Mouse (Mus musculus) limb, embryonic 10.5 days (tissue): Measurements from ENCODE around the gene Tagln3. TPM values are rescaled to one million over a fixed set of nuclear protein-coding genes. Genes with fewer than 3 reads are reported as not detected.

Experiments used
- DNase-seq: peaks from one replicate; pipeline ENCODE4 v3.0.0-alpha.2; 2017; ENCODE audit warnings: low spot score
- H3K27ac ChIP-seq: fragments of 300-500 bp; sonication (generic); 2 replicates; pipeline ENCODE4 v1.5.1; 2016; ENCODE audit warnings: mild to moderate bottlenecking
- H3K27me3 ChIP-seq: fragments of 300-500 bp; sonication (generic); 2 replicates; pipeline ENCODE4 v1.6.1; 2016; ENCODE audit warnings: low read depth, mild to moderate bottlenecking; ENCODE audit not compliant: poor library complexity, severe bottlenecking
- H3K36me3 ChIP-seq: fragments of 300-500 bp; sonication (generic); 2 replicates; pipeline ENCODE4 v1.6.1; 2016; ENCODE audit warnings: mild to moderate bottlenecking, moderate library complexity
- H3K4me1 ChIP-seq: fragments of 300-500 bp; sonication (generic); 2 replicates; pipeline ENCODE4 v1.6.1; 2016
- H3K4me3 ChIP-seq: fragments of 300-500 bp; sonication (generic); 2 replicates; pipeline ENCODE4 v1.5.1; 2016; ENCODE audit warnings: mild to moderate bottlenecking, moderate library complexity
- H3K9me3 ChIP-seq: fragments of 300-500 bp; sonication (generic); replicated peaks from 2 replicates; pipeline ENCODE4 v1.6.1; 2016; ENCODE audit warnings: mild to moderate bottlenecking
- WGBS: fragments of 180-500 bp; shearing (Covaris S2); methylation state at CpG from one replicate; pipeline ENCODE4 v1.1.7; 2016; 5-methylcytosine and 5-hydroxymethylcytosine counted together
- polyA plus RNA-seq: library from polyadenylated mRNA; unstranded; fragments of >200 nt; fragmentation: Nextera tagmentation; extraction: Ambion mirVana; gene quantifications from 2 replicates; pipeline ENCODE4 v1.2.1, GENCODE M21; 2016

Tagln3 gene
- polyA plus RNA-seq, 1 experiment from 2014 or later, result 28.5 TPM

DNA sequence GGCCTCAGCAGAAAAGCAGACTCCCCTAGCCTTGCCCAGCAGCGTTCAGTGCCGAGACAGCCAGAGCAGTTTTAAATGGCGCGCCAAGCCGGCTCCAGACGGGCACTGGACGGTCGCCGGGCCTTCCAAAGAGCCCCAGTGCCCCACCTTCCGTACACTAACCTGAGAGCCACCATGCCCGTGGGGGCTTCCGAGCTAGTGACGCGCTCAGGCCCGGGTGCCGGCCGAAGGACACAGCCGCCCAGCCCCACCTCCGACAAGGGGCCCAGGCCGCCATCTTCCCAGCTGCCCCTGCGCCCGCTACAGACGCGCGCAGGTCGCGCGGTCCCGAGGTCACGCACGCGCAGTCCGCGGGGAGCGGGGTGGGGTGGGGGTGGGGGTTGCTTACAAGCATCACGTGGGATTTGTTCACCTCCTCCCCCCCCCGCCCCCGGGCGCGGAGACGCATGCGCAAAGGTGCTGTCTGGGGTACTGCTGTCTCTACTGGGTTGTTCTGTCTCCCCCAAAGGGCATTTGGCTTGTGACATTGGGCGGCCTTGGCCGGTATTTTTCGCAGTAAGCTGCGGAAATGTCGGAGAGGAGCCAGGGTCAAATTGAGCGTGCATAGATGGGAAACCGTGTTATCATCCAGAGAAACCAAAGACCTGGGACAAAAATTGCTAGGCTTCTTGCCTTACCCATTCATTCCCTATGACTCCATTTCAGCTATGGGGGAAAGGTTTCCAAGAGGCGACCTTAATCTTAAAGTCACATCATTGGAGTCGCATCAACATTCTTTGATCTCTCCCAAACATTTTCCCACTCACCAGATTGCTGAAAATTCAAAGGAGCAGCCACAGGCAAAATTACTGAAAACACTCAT lies 18.4 kb upstream of the Tagln3 start, which contains the start of gene Abhd10:
TSS of gene Abhd10 (minus strand) at position 341 of the 862 bp plus-strand sequence.
- Histone ChIP-seq H3K36me3 (peaks cover 20% of the 10 kb centered on the region), H3K27ac (peak within 1 kb of the TSS; percentile 96), H3K9me3 (no peaks in the 10 kb centered on the region), H3K4me1 (peaks cover 19% of the 10 kb centered on the region), H3K27me3 (no peaks in the 10 kb centered on the region), H3K4me3 (peak within 1 kb of the TSS; percentile 78)
- peak; percentile 99 for DNase-seq
- WGBS, result under 1% methylated on average over 51 of the region's 51 CpGs

DNA sequence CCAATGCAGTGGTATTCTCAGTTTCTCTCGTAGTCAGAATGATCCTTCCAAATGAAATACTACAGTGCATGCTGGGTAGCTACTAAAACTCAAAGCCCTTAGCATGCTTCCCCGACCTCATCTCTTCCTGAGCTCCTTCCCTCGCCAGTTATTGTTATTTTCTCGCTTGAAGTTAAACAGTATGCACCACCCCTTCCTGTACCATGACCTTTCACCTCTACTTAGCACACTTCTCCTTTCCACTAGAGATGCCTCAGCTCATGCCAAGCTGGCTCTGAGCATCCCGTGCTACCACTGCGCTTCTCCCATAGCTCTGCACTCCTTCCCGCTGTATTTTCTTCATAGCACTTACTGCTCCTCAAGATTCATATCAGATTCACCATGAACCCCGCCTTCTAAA lies 13.5 kb upstream of the Tagln3 start:
- Histone ChIP-seq H3K27me3 (no peaks in the 10 kb centered on the region), H3K27ac (no peak overlapping the region), H3K36me3 (peaks cover 62% of the 10 kb centered on the region), H3K4me3 (no peak overlapping the region), H3K4me1 (peaks cover 11% of the 10 kb centered on the region), H3K9me3 (no peaks in the 10 kb centered on the region)
- DNase-seq, result no peak
- WGBS, result 91% methylated on average over 8 of the region's 8 CpGs

DNA sequence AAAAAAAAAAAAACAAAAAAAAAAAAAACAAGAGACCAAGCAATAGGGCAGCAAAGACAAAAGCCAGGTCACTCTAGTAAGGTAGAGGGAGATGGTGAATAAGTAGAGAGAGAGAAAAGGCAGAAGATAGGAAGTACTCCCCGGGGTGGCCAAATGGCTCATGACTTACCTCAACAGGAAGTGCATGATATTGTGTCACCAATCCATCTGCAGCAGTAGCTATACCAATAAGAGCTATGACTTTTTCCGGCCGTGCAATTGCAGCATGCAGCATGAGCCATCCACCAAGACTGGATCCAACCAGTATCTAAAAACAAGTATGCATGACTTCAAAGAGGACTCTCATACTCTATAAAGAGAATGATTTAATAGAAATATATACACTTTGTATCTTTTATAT lies 12.3 kb upstream of the Tagln3 start:
- Histone ChIP-seq H3K4me1 (peaks cover 10% of the 10 kb centered on the region), H3K27me3 (no peaks in the 10 kb centered on the region), H3K27ac (no peak overlapping the region), H3K4me3 (no peak overlapping the region), H3K36me3 (peaks cover 73% of the 10 kb centered on the region), H3K9me3 (no peaks in the 10 kb centered on the region)
- WGBS, result 95% methylated on average over 3 of the region's 3 CpGs
- no peak for DNase-seq

DNA sequence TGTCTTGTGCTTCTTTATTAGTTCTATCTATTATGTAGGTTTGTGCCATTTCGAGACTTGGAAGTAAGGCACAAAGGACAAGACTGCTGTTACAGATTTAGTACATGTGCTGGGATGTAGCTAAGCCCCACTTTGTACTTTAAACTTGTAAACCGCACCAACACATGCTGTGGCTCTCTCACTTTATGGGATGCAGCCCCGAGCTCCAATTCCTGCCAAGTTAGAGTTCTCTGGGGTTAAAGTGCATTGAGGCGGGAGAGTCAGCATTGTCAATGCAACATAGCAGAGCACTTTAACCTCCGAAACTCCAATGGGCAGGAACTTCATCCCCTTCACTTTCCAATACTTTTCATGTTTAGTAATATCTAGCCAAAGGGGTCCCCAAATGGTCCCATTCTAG lies 4.8 kb upstream of the Tagln3 start:
- Histone ChIP-seq H3K9me3 (no peaks in the 10 kb centered on the region), H3K27me3 (no peaks in the 10 kb centered on the region), H3K4me1 (peaks cover 8% of the 10 kb centered on the region), H3K36me3 (peaks cover 58% of the 10 kb centered on the region), H3K27ac (no peak overlapping the region), H3K4me3 (no peak overlapping the region)
- WGBS, result 90% methylated on average over 5 of the region's 5 CpGs
- no peak for DNase-seq

DNA sequence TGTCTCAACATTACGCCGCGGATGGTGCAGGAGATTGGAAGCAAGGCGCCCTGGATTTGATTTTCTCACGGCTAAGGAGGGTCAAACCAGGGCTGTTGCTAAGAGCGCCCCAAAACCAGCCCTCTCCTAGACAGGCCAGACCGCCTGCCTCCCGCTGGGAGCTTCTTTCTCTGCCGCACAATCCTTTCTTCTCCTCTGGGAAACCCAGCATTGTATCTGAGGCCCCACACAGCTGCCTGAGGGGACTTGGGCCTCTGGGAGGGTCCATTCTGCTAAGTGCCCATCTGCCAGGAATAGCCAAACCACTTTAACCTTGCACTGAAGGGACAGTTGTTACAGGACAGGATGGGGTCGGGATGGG lies 314 bp upstream of the Tagln3 start:
- no peak for DNase-seq
- under 1% methylated on average over 10 of the region's 10 CpGs for WGBS
- peaks cover 28% of the 10 kb centered on the region for H3K36me3 ChIP-seq
- H3K9me3 ChIP-seq, result no peaks in the 10 kb centered on the region
- H3K27me3 ChIP-seq, result no peaks in the 10 kb centered on the region
- peak overlapping the region; percentile 86 for H3K27ac ChIP-seq
- peaks cover 25% of the 10 kb centered on the region for H3K4me1 ChIP-seq
- H3K4me3 ChIP-seq, result peak overlapping the region; percentile 55

DNA sequence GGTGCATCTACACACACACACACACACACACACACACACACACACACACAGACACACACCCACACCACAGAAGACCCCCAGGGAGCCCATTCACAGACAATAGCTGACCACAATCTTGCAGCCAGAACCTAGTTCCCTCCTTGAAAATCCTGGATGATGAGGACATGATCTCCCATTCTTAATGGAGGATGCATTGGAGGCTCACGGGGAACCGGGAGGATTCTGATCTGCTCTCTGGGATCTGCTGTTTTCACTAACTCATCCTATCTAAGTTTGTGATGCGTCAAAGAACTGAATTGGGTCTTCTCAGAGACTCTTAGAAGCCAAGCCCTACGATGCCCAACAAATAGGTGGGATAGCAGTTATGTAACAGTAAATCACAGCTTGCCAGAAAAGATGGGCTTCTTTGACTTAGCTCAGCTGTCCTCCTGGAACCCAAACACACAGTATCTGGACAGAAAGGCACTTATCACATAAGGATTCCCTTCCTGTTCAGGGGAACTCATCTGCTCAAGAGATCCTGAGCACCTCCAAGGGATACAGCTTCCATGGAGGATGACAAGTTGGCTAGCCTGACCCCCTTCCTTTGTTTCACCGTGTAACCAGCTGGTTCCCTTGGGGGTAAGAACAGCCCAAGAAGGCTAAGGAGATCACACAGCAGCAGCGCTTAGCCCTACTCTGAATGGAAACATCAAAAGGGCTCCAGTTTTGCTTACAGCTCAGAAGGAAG lies 1.1 kb downstream of the Tagln3 start:
- 60% methylated on average over 6 of the region's 6 CpGs for WGBS
- H3K4me3 ChIP-seq, result peak overlapping the region; percentile 55
- H3K36me3 ChIP-seq, result peaks cover 30% of the 10 kb centered on the region
- peaks cover 25% of the 10 kb centered on the region for H3K4me1 ChIP-seq
- DNase-seq, result peak; percentile 40
- H3K9me3 ChIP-seq, result no peaks in the 10 kb centered on the region
- no peaks in the 10 kb centered on the region for H3K27me3 ChIP-seq
- H3K27ac ChIP-seq, result peak overlapping the region; percentile 86

DNA sequence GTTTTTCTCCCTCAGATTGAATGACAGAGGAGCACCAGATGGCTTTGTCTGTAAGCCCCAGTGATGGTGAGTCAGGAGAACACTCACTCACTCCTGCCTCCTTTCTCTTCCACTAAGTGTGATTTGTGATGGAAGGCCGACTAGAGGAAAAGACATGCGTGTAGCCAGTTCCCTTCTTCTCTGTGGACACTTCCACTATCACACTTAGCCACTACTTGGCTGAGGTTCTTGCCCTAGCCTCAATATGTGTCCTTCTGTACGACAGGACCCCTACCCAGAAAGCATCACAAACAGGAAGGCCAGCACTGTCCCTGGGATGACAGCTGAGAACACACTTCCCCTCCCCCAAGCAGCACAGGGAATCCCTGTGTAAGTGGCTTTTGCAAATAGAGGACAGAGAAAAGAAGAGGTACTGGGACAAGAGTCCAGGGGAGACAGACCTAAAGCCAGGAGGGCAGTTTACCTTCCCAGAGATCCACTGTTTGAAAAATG lies 1.9 kb downstream of the Tagln3 start:
- Histone ChIP-seq H3K36me3 (peaks cover 32% of the 10 kb centered on the region), H3K27me3 (no peaks in the 10 kb centered on the region), H3K9me3 (no peaks in the 10 kb centered on the region), H3K4me3 (no peak overlapping the region), H3K27ac (no peak overlapping the region), H3K4me1 (peaks cover 25% of the 10 kb centered on the region)
- 79% methylated on average over 3 of the region's 3 CpGs for WGBS
- no peak for DNase-seq

DNA sequence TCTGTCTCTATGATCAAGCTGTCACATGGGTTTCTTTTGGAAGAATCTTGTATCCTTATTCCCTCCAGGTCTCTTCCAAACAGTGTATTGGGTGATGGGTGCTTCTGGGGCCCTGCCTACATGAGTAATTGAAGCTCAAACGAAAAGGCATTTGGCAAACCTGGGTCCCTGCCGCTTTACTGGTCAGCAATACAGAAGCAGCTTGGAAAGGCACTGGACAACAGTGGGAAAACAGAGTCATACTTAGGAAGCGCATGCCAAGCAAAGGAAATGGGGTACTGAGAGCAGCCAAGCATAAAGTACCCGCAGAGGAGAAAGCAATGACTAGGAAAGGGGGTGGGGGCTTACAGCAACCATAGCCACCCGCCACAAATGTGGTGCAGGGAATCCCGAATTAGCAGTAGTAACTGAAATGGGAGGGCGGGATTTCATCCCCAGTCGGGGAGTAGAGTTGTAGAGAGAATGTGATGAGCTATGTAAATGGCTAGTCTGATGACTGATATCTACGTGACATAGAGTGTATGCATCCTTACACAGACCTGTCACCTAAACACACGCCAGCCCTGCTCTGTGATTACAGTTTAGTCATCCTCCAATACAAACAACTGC lies 4.3 kb downstream of the Tagln3 start:
- WGBS, result 88% methylated on average over 10 of the region's 10 CpGs
- Histone ChIP-seq H3K27ac (no peak overlapping the region), H3K36me3 (peaks cover 49% of the 10 kb centered on the region), H3K27me3 (no peaks in the 10 kb centered on the region), H3K9me3 (no peaks in the 10 kb centered on the region), H3K4me3 (no peak overlapping the region), H3K4me1 (peaks cover 25% of the 10 kb centered on the region)
- DNase-seq, result no peak

DNA sequence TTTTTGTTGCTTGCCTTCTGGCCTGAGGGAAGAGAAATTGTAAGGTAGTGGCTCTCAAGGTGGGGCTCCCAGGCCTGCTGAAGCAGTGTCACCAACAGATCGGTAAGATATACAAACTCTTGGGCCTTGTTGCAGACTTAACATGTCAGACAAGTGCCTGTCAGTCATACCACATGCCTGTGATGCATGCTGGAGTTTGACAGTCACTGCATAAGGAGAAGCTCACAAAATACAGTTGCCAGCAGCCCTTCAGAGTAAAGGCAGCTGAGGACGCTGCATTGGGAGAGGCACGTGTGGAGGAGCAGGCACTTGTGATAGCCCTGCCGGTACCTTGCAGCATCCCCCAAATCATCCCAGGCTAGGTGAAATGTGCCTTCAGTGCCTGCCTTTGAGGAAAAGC lies 6.1 kb downstream of the Tagln3 start:
- no peak overlapping the region for H3K4me3 ChIP-seq
- peaks cover 55% of the 10 kb centered on the region for H3K36me3 ChIP-seq
- no peak overlapping the region for H3K27ac ChIP-seq
- WGBS, result 84% methylated on average over 4 of the region's 4 CpGs
- no peaks in the 10 kb centered on the region for H3K9me3 ChIP-seq
- no peak for DNase-seq
- no peaks in the 10 kb centered on the region for H3K27me3 ChIP-seq
- peaks cover 9% of the 10 kb centered on the region for H3K4me1 ChIP-seq

DNA sequence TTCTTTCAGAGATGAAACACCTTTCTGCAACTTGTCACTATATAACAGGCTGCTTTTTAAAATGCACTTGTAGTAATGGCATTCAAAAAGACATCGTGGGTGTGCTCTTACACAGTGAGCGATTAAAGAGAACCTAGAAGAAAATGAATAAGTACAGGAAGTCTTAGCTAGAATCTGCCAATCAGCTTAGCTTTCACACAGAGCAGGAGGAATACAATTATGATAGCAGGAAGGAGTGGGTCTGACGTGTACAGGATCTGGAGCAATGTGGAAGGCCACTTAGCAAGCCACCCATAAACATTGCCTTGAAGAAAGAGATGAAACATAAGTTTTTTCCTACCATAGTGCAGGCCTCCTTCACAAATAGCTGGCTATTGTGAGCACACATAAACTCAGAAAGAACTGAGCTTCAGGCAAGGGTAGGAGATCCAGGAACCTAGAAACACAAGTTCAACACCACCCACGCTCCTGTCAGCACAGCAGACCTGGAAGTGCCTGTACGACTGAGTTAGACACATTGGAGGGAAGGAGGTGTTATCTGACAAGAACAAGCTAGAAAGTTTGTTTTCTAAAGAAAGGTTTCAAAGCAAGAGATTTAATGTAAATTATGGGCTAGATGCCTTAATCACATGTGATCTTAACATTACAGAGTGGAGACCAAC lies 9.8 kb downstream of the Tagln3 start:
- peaks cover 54% of the 10 kb centered on the region for H3K36me3 ChIP-seq
- no peak for DNase-seq
- WGBS, result 87% methylated on average over 5 of the region's 5 CpGs
- no peaks in the 10 kb centered on the region for H3K4me1 ChIP-seq
- H3K27me3 ChIP-seq, result no peaks in the 10 kb centered on the region
- no peak overlapping the region for H3K27ac ChIP-seq
- no peaks in the 10 kb centered on the region for H3K9me3 ChIP-seq
- no peak overlapping the region for H3K4me3 ChIP-seq

DNA sequence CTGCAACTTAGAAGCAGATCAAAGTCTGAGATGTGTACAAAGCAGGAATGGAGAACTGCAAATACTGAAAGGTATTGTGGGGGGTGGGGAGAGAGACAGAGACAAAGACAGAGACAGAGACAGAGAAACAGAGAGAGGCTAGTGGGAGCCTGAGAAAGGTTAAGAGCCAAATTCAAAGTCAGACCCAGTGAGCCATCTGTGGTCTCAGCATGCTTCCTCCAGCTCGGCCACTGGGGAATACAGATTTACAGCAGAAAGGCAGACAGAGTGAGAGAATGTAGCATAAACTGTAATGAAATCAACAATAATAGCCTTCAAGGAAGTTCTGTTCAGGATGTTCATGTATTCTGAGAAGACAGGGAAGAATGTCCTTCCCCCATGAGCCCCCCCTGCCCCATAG lies 10.5 kb downstream of the Tagln3 start:
- no peak for DNase-seq

DNA sequence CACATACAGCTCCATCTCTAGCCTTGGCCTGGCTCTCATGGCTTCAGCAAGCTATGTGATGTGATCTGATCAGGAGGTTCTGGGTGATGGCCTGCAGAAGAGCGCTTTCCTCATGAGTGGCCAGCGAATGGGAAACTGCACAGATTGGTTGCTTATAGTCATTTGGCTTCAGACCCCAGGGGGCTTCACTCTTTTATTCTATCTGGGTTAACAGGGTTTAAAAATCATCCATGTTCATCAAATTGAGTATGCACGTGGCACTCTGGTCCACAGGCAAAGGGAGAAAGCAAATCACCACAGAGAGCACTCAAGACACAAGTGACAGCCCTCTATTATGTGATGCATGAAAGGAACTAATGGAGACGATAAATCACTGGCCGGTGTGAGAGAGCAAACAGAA lies 11.1 kb downstream of the Tagln3 start:
- Histone ChIP-seq H3K9me3 (no peaks in the 10 kb centered on the region), H3K4me1 (no peaks in the 10 kb centered on the region), H3K36me3 (peaks cover 41% of the 10 kb centered on the region), H3K27me3 (no peaks in the 10 kb centered on the region), H3K27ac (no peak overlapping the region), H3K4me3 (no peak overlapping the region)
- 84% methylated on average over 5 of the region's 5 CpGs for WGBS
- no peak for DNase-seq

More for the DNA sequence above, 10.5 kb downstream of the Tagln3 start:
- Histone ChIP-seq H3K9me3 (no peaks in the 10 kb centered on the region), H3K36me3 (peaks cover 47% of the 10 kb centered on the region), H3K27ac (no peak overlapping the region), H3K27me3 (no peaks in the 10 kb centered on the region), H3K4me1 (no peaks in the 10 kb centered on the region), H3K4me3 (no peak overlapping the region)
- WGBS, result 58% methylated on average over 1 of the region's 1 CpGs
